Mouse (Mus musculus): ENCODE data around the gene Gapvd1. TPM values are rescaled to one million over a fixed set of nuclear protein-coding genes. Genes with fewer than 3 reads are reported as not detected.
"Not testable (repeated sequence)": the region's sequence is repeated elsewhere in the genome, so short reads cannot be mapped to it uniquely, and the experiment has no call there.

Gapvd1 gene
- total RNA-seq, 2 experiments from 2014 or later: 106 TPM

GRCm38 (mm10) chr2:34771368-34772226, 16.6 kb upstream of the Gapvd1 start, which contains the start of gene Hspa5:
Hspa5 (plus strand) TSS chr2:34771970.
- DNase-seq: peak; percentile 100

- DNase-seq: no peak
Measured at GRCm38 (mm10) chr2:34770951-34771350, 15.9 kb upstream of the Gapvd1 start.

- DNase-seq: no peak
Measured at GRCm38 (mm10) chr2:34770049-34770448, 15.0 kb upstream of the Gapvd1 start.

GRCm38 (mm10) chr2:34764801-34765200, 9.8 kb upstream of the Gapvd1 start:
- no peak for DNase-seq

GRCm38 (mm10) chr2:34762872-34763271, 7.8 kb upstream of the Gapvd1 start:
- no peak for DNase-seq

GRCm38 (mm10) chr2:34762174-34762573, 7.1 kb upstream of the Gapvd1 start:
- no peak for DNase-seq

GRCm38 (mm10) chr2:34761272-34761671, 6.2 kb upstream of the Gapvd1 start:
- DNase-seq: not testable (repeated sequence)

GRCm38 (mm10) chr2:34757341-34757740, 2.3 kb upstream of the Gapvd1 start:
- DNase-seq: no peak

- DNase-seq: peak; percentile 82 to 86
Measured at GRCm38 (mm10) chr2:34753811-34754550, 1.1 kb downstream of the Gapvd1 start.

- DNase-seq: no peak
Measured at GRCm38 (mm10) chr2:34750245-34750644, 4.8 kb downstream of the Gapvd1 start.

GRCm38 (mm10) chr2:34748479-34748878, 6.6 kb downstream of the Gapvd1 start:
- DNase-seq: no peak

- DNase-seq: no peak
Measured at GRCm38 (mm10) chr2:34745673-34746072, 9.4 kb downstream of the Gapvd1 start.

GRCm38 (mm10) chr2:34744476-34744875, 10.6 kb downstream of the Gapvd1 start:
- no peak for DNase-seq

GRCm38 (mm10) chr2:34742675-34743074, 12.4 kb downstream of the Gapvd1 start:
- DNase-seq: no peak

- no peak for DNase-seq
Measured at GRCm38 (mm10) chr2:34741390-34742159, 13.5 kb downstream of the Gapvd1 start.

- DNase-seq: no peak
Measured at GRCm38 (mm10) chr2:34739684-34740391, 15.2 kb downstream of the Gapvd1 start.

- DNase-seq: no peak
Measured at GRCm38 (mm10) chr2:34737911-34738310, 17.1 kb downstream of the Gapvd1 start.

GRCm38 (mm10) chr2:34736626-34737025, 18.4 kb downstream of the Gapvd1 start:
- DNase-seq: no peak

GRCm38 (mm10) chr2:34727045-34727728, 27.8 kb downstream of the Gapvd1 start:
- no peak for DNase-seq

GRCm38 (mm10) chr2:34725269-34725668, 29.8 kb downstream of the Gapvd1 start:
- DNase-seq: no peak

GRCm38 (mm10) chr2:34718196-34718595, 36.8 kb downstream of the Gapvd1 start:
- no peak for DNase-seq
